Mouse (Mus musculus): ENCODE measurements at regions not wholly inside any gene's neighbourhood (a gene's known extent, or its start where the extent isn't known, plus 50 kb on each side); places are given as distances from the start of the nearest gene placed in this dataset.

DNA sequence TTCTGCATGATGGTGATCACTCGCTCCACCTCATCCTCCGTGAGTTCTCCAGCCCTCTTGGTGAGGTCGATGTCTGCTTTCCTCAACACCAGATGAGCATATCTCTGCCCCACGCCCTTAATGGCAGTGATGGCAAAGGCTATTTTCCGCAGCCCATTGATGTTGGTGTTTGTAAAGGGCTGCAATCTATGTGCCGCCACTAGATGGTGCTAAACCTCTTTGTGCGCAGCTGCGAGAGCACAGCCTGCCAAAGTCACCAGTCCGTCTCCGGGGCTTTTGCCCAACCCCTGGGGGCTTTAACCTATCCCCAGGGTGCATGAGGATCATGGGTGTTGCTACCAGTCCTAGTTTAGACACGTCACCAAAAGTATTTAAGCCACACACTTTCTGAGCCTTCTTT, 140.9 kb upstream of the Cts3 start:
- DNase-seq: peak; percentile 5

GRCm38 (mm10) chr13:61665729-61666128, 95.8 kb upstream of the Cts3 start:
- DNase-seq: no peak

Data from lung, postnatal 10 days (tissue).